Mouse (Mus musculus) neural tube, embryonic 11.5 days (tissue): Measurements from ENCODE around the gene Trdmt1. TPM values are rescaled to one million over a fixed set of nuclear protein-coding genes. Genes with fewer than 3 reads are reported as not detected.

Experiments
- ATAC-seq: fragments of 200-750 bp; cut with Nextera tagmentation; 2 replicates; pipeline ENCODE4 v1.8.0; 2017; ENCODE audit warnings: moderate number of reproducible peaks, mild to moderate bottlenecking, moderate TSS enrichment, moderate library complexity; ENCODE audit not compliant: insufficient read depth, low FRiP score, low TSS enrichment
- DNase-seq: peaks from one replicate; pipeline ENCODE4 v3.0.0-alpha.2; 2015; ENCODE audit warnings: low spot score
- H3K27ac ChIP-seq: fragments of 300-500 bp; sonication (generic); 2 replicates; pipeline ENCODE4 v1.5.1; 2014; ENCODE audit warnings: low read depth, mild to moderate bottlenecking, low read length
- H3K27me3 ChIP-seq: fragments of 300-500 bp; sonication (generic); 2 replicates; pipeline ENCODE4 v1.6.1; 2014; ENCODE audit warnings: mild to moderate bottlenecking, low read length, mixed read lengths; ENCODE audit not compliant: control insufficient read depth, insufficient read depth
- H3K36me3 ChIP-seq: fragments of 300-500 bp; sonication (generic); 2 replicates; pipeline ENCODE4 v1.6.1; 2014; ENCODE audit warnings: mild to moderate bottlenecking, low read length, moderate library complexity, mixed read lengths; ENCODE audit not compliant: control insufficient read depth, insufficient read depth
- H3K4me1 ChIP-seq: fragments of 300-500 bp; sonication (generic); 2 replicates; pipeline ENCODE4 v1.6.1; 2014; ENCODE audit warnings: low read length, mixed read lengths; ENCODE audit not compliant: control insufficient read depth, insufficient read depth
- H3K4me2 ChIP-seq: fragments of 300-500 bp; sonication (generic); 2 replicates; pipeline ENCODE4 v1.6.1; 2014; ENCODE audit warnings: low read depth, mild to moderate bottlenecking, moderate library complexity
- H3K4me3 ChIP-seq: fragments of 300-500 bp; sonication (generic); 2 replicates; pipeline ENCODE4 v1.5.1; 2014; ENCODE audit warnings: low read depth, low read length
- H3K9ac ChIP-seq: fragments of 300-500 bp; sonication (generic); 2 replicates; pipeline ENCODE4 v1.6.1; 2014; ENCODE audit warnings: mild to moderate bottlenecking, low read length
- H3K9me3 ChIP-seq: fragments of 300-500 bp; sonication (generic); 2 replicates; pipeline ENCODE4 v1.6.1; 2016; ENCODE audit warnings: low read length; ENCODE audit not compliant: control insufficient read depth
- WGBS: fragments of 180-500 bp; shearing (Covaris S2); extraction: QIAGEN DNeasy Blood & Tissue Kit; methylation state at CpG from one replicate; pipeline ENCODE4 v1.1.7; 2014; 5-methylcytosine and 5-hydroxymethylcytosine counted together
- polyA plus RNA-seq: library from polyadenylated mRNA; unstranded; fragments of >200 nt; fragmentation: Nextera tagmentation; extraction: Ambion mirVana; gene quantifications from 2 replicates; pipeline ENCODE4 v1.2.1, GENCODE M21; 2014

The Trdmt1 gene
- polyA plus RNA-seq, 1 experiment from 2014 or later, result 7.2 TPM

DNA sequence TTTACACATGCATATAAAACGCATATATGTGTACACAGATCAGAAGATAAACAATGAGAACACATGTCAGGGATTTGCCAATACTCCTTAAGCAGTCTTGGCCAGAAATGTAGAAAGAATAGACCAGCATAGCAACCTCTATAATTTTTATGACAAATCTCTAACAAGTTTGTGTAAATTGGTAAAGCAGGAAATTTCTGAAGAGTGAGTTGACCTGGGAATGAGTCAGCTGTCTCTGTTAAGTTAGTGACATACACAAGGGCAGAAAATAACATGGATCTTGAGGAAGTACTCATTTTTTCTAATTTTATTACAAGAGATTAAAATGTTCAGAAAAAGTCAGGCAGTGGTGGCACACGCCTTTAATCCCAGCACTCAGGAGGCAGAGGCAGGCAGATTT is 18.3 kb downstream of the Trdmt1 start:
- Histone ChIP-seq H3K4me3 (no peak overlapping the region), H3K27me3 (no peaks in the 10 kb centered on the region), H3K36me3 (no peaks in the 10 kb centered on the region), H3K9ac (no peak overlapping the region), H3K27ac (no peak overlapping the region), H3K9me3 (no peaks in the 10 kb centered on the region), H3K4me2 (no peak overlapping the region), H3K4me1 (no peaks in the 10 kb centered on the region)
- ATAC-seq (no peak), DNase-seq (no peak)
- 86% methylated on average over 2 of the region's 2 CpGs for WGBS

DNA sequence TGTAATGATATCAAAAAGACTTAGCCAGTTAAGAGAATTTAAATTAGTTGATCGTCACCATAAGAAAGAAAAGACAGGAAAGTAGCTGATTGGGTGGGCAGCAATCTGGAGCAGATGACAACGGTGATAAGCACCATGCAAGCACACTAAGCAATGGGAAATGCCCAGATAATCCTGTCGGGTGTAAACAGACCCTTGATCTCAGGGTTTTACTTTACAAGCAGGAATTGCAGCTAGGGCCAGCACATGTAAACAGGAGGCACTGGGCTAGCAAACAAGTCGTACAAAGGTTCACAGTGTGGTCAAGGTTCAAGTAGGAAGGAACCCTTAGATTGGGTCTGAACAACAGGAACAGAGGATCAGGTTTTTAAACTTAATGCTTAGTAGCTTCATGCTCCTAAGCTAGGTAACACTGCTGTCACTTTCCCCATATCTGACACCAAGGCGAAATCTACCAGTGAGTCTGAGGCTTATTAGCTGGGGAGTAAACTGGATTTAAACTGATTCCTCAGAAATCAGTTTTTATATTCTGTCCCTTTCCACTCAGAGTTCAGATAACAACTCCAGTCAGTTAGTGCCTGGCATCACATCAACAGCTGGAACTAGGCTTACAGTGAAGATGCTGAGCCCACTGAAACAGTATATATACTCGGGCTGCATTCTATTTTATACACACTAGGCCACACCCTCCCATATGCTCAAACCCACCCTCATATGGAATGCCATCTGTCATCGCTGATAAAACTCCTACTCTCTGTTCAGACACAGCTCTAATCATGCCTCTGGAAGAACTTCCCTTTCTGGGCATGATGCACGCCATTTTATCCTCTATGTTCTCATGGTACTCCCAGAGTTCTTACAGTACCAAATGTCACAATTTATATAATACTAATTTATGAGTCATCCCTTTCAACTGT is 20.7 kb downstream of the Trdmt1 start:
- DNase-seq, result no peak
- Histone ChIP-seq H3K27ac (no peak overlapping the region), H3K36me3 (no peaks in the 10 kb centered on the region), H3K4me3 (no peak overlapping the region), H3K9me3 (no peaks in the 10 kb centered on the region), H3K9ac (no peak overlapping the region), H3K4me2 (no peak overlapping the region), H3K27me3 (no peaks in the 10 kb centered on the region), H3K4me1 (no peaks in the 10 kb centered on the region)
- WGBS, result 80% methylated on average over 8 of the region's 8 CpGs
- no peak for ATAC-seq

DNA sequence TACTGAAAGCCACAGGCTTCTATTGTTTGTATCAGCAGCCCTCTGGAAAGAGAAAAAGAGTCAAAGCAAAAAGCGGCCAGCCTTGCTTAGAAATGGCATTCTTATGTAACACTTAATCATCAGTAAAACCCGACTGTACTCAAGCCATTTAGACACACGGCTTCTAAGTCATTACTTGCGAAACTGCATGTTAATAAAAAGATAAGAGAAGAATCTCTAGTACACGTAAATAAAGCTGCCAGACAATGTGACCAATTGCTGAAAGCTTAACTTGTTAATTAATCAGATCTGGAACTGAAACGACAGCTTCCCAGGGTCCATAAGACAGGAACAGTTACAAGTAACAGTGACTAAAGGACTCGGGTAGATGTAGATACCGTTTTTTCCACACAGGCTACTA is 22.4 kb downstream of the Trdmt1 start:
- Histone ChIP-seq H3K4me1 (no peaks in the 10 kb centered on the region), H3K4me3 (no peak overlapping the region), H3K27me3 (no peaks in the 10 kb centered on the region), H3K9me3 (no peaks in the 10 kb centered on the region), H3K27ac (no peak overlapping the region), H3K36me3 (no peaks in the 10 kb centered on the region), H3K9ac (no peak overlapping the region), H3K4me2 (no peak overlapping the region)
- DNase-seq (no peak), ATAC-seq (no peak)
- WGBS, result 60% methylated on average over 8 of the region's 8 CpGs

DNA sequence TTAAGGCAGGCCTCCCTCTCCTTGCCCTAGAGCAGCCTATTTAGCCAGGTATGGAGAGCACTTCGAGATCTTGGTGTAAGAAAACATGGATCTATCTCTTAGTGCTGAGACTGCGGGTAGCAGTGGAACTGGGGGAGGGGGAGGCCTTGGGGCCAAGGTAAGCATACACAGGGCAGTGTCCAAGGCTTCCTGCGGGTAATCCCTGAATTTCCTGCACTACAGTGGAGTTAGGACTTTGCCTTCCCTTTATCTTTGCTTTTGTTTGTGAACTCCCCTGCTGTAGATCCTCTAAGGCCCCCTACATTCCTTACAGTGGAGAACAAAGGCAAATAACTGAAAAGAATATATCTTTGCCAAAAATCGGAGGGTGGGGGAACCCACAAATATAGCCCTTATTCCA is 29.5 kb downstream of the Trdmt1 start:
- Histone ChIP-seq H3K9me3 (no peaks in the 10 kb centered on the region), H3K36me3 (no peaks in the 10 kb centered on the region), H3K4me2 (no peak overlapping the region), H3K9ac (no peak overlapping the region), H3K4me1 (no peaks in the 10 kb centered on the region), H3K27me3 (no peaks in the 10 kb centered on the region), H3K4me3 (no peak overlapping the region), H3K27ac (no peak overlapping the region)
- WGBS, result 58% methylated on average over 4 of the region's 4 CpGs
- ATAC-seq (no peak), DNase-seq (no peak)

DNA sequence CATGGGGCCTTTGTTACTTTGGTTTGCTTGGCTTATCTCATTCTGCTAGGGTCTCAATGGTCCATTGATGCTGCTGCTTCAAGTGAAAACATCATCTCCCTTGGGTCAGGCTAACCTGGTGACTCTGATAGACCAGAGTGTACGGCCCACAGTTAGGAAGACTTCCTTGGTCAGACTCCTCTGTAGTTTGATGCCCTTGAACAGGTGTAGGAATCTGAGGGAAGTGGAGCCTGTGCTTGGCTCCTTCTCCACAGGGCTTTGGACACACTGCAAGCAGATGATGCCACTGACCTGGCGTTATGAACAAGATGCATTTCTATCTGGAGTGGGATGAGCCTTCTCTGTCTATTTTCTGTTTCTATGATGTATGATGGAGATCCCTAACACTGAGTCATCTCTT is 41.8 kb downstream of the Trdmt1 start:
- no peak for ATAC-seq
- WGBS, result 90% methylated on average over 2 of the region's 2 CpGs
- no peak overlapping the region for H3K27ac ChIP-seq

GRCm38 (mm10) chr2:13501553-13501952 is 42.9 kb downstream of the Trdmt1 start:
- no peaks in the 10 kb centered on the region for H3K9me3 ChIP-seq
- H3K27ac ChIP-seq, result no peak overlapping the region
- peak; percentile 37 for ATAC-seq
- peaks cover 3% of the 10 kb centered on the region; the same call in 1 of the 2 replicates for H3K4me1 ChIP-seq
- H3K36me3 ChIP-seq, result no peaks in the 10 kb centered on the region
- no peak overlapping the region for H3K9ac ChIP-seq
- DNase-seq, result no peak
- no peak overlapping the region for H3K4me3 ChIP-seq
- H3K4me2 ChIP-seq, result no peak overlapping the region
- 19% methylated on average over 5 of the region's 5 CpGs for WGBS
- no peaks in the 10 kb centered on the region for H3K27me3 ChIP-seq

More for the DNA sequence above, 41.8 kb downstream of the Trdmt1 start:
- no peak overlapping the region for H3K4me2 ChIP-seq
- no peak overlapping the region for H3K9ac ChIP-seq
- H3K9me3 ChIP-seq, result no peaks in the 10 kb centered on the region
- H3K27me3 ChIP-seq, result no peaks in the 10 kb centered on the region
- H3K4me3 ChIP-seq, result no peak overlapping the region
- no peaks in the 10 kb centered on the region for H3K36me3 ChIP-seq
- DNase-seq, result no peak
- peaks cover 3% of the 10 kb centered on the region; the same call in 1 of the 2 replicates for H3K4me1 ChIP-seq

- no peak overlapping the region for H3K27ac ChIP-seq
- H3K9me3 ChIP-seq, result no peaks in the 10 kb centered on the region
- no peak overlapping the region for H3K4me2 ChIP-seq
- H3K9ac ChIP-seq, result no peak overlapping the region
- H3K4me1 ChIP-seq, result peaks cover 3% of the 10 kb centered on the region; the same call in 1 of the 2 replicates
- no peak overlapping the region for H3K4me3 ChIP-seq
- H3K27me3 ChIP-seq, result no peaks in the 10 kb centered on the region
- WGBS, result 43% methylated on average over 5 of the region's 5 CpGs
- ATAC-seq (peak; percentile 92), DNase-seq (peak; percentile 53)
- no peaks in the 10 kb centered on the region for H3K36me3 ChIP-seq
These were observed 44.0 kb downstream of the Trdmt1 start for GRCm38 (mm10) chr2:13500298-13500999.

GRCm38 (mm10) chr2:13499196-13499595 is 45.3 kb downstream of the Trdmt1 start:
- no peak overlapping the region for H3K4me3 ChIP-seq
- H3K36me3 ChIP-seq, result no peaks in the 10 kb centered on the region
- H3K4me2 ChIP-seq, result no peak overlapping the region
- no peaks in the 10 kb centered on the region for H3K27me3 ChIP-seq
- DNase-seq (no peak), ATAC-seq (no peak)
- no peak overlapping the region for H3K9ac ChIP-seq
- H3K27ac ChIP-seq, result no peak overlapping the region
- 78% methylated on average over 7 of the region's 7 CpGs for WGBS
- peaks cover 3% of the 10 kb centered on the region; the same call in 1 of the 2 replicates for H3K4me1 ChIP-seq
- no peaks in the 10 kb centered on the region for H3K9me3 ChIP-seq
